Mouse (Mus musculus) kidney, embryonic 16.5 days (tissue): ENCODE measurements around the gene App. TPM values are rescaled to one million over a fixed set of nuclear protein-coding genes. Genes with fewer than 3 reads are reported as not detected.

ENCODE experiments used
- ATAC-seq: fragments of 200-750 bp; cut with Nextera tagmentation; 2 replicates; pipeline ENCODE4 v1.8.0; 2017; ENCODE audit warnings: moderate TSS enrichment; ENCODE audit not compliant: low FRiP score, low TSS enrichment
- H3K27ac ChIP-seq: fragments of 300-500 bp; sonication (generic); 2 replicates; pipeline ENCODE4 v1.5.1; 2014; ENCODE audit warnings: low read length
- H3K27me3 ChIP-seq: fragments of 300-500 bp; sonication (generic); 2 replicates; pipeline ENCODE4 v1.6.1; 2014; ENCODE audit warnings: low read length, control low read depth, mixed read lengths; ENCODE audit not compliant: insufficient read depth
- H3K36me3 ChIP-seq: fragments of 300-500 bp; sonication (generic); 2 replicates; pipeline ENCODE4 v1.6.1; 2014; ENCODE audit warnings: low read length, control low read depth, mixed read lengths; ENCODE audit not compliant: insufficient read depth
- H3K4me1 ChIP-seq: fragments of 300-500 bp; sonication (generic); 2 replicates; pipeline ENCODE4 v1.6.1; 2014; ENCODE audit warnings: low read length, control low read depth, mixed read lengths; ENCODE audit not compliant: insufficient read depth
- H3K4me2 ChIP-seq: fragments of 300-500 bp; sonication (generic); replicated peaks from 2 replicates; pipeline ENCODE4 v1.6.1; 2014; ENCODE audit warnings: low read depth, low read length
- H3K4me3 ChIP-seq: fragments of 300-500 bp; sonication (generic); 2 replicates; pipeline ENCODE4 v1.5.1; 2014; ENCODE audit warnings: mild to moderate bottlenecking, low read length
- H3K9ac ChIP-seq: fragments of 300-500 bp; sonication (generic); replicated peaks from 2 replicates; pipeline ENCODE4 v1.6.1; 2014; ENCODE audit warnings: low read length
- H3K9me3 ChIP-seq: fragments of 300-500 bp; sonication (generic); 2 replicates; pipeline ENCODE4 v1.6.1; 2016; ENCODE audit warnings: low read length, control low read depth
- WGBS: fragments of 180-500 bp; shearing (Covaris S2); extraction: QIAGEN DNeasy Blood & Tissue Kit; methylation state at CpG from one replicate; pipeline ENCODE4 v1.1.7; 2014; 5-methylcytosine and 5-hydroxymethylcytosine counted together
- polyA plus RNA-seq: library from polyadenylated mRNA; unstranded; fragments of >200 nt; fragmentation: Nextera tagmentation; extraction: Ambion mirVana; gene quantifications from 2 replicates; pipeline ENCODE4 v1.2.1, GENCODE M21; 2015

Gene App
- polyA plus RNA-seq, 1 experiment from 2014 or later = 336 TPM

DNA sequence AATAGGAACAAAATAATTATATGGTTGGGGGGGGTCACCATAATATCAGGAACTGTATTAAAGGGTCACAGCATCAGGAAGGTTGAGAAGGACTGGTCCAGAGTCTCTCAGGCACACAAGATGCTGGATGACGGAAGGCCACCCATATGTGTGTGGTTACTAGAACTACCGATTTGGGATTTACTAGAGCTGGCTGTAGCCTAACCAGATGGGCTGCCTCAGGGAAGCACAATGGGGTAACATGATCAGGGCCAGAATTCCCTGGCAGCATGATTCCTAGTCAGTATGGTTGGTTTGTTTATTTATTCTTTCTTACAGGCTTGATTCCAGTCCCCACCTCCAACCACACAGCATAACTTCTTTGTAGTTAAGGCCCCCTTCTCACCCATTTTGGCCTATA, 162.9 kb downstream of the App start:
- WGBS = 65% methylated on average over 2 of the region's 2 CpGs
- Histone ChIP-seq H3K4me2 (no peak overlapping the region), H3K36me3 (peaks cover 45% of the 10 kb centered on the region), H3K9ac (no peak overlapping the region), H3K27me3 (no peaks in the 10 kb centered on the region), H3K27ac (no peak overlapping the region), H3K9me3 (no peaks in the 10 kb centered on the region), H3K4me3 (no peak overlapping the region), H3K4me1 (peaks cover 16% of the 10 kb centered on the region)
- ATAC-seq = no peak

DNA sequence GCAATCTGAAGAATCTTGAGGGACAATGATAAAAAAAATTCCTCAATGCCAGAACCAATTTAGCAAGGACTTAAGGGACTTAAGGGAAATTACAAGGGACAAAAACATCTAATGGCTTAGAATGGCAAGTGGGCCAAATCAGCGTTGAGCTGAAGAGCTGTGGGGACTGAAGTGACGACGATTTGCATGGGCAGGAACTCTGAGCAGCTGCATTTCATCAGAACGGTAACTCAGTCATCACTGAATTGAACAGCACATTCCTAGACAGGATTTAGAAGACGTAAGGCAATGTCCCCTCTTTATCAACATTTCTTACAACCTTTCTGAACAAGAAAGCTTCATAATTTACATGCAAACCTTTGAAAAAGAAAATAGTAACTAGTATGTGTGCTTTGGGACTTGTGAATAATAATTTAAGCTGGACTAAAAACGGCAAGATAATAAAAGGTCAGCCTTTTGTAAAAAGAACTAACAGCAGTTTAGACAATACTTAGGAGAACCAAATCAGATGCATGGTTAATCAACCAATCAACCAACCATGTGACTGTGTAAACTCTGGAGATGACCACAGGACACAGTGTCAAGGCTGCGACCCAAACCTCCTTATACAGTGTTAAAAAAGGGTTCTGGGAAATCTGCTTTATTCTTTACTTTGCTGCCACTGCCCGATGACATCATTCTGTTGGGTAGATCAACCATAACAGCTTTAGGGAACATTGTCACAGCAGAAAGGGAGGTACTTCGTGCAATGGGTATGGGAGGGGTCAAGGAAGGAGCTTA, 164.5 kb downstream of the App start:
- Histone ChIP-seq H3K27me3 (no peaks in the 10 kb centered on the region), H3K27ac (peak overlapping the region; percentile 65), H3K4me1 (peaks cover 16% of the 10 kb centered on the region), H3K4me2 (no peak overlapping the region), H3K4me3 (no peak overlapping the region), H3K9ac (no peak overlapping the region), H3K36me3 (peaks cover 39% of the 10 kb centered on the region), H3K9me3 (no peaks in the 10 kb centered on the region)
- ATAC-seq = peak; percentile 86
- WGBS = 30% methylated on average over 9 of the region's 9 CpGs

- Histone ChIP-seq H3K9me3 (no peaks in the 10 kb centered on the region), H3K4me2 (no peak overlapping the region), H3K9ac (no peak overlapping the region), H3K27me3 (no peaks in the 10 kb centered on the region), H3K4me1 (no peaks in the 10 kb centered on the region), H3K27ac (no peak overlapping the region), H3K36me3 (peaks cover 32% of the 10 kb centered on the region), H3K4me3 (no peak overlapping the region)
- 95% methylated on average over 5 of the region's 5 CpGs for WGBS
- no peak for ATAC-seq
Measured at GRCm38 (mm10) chr16:85001939-85002556, 171.5 kb downstream of the App start.

DNA sequence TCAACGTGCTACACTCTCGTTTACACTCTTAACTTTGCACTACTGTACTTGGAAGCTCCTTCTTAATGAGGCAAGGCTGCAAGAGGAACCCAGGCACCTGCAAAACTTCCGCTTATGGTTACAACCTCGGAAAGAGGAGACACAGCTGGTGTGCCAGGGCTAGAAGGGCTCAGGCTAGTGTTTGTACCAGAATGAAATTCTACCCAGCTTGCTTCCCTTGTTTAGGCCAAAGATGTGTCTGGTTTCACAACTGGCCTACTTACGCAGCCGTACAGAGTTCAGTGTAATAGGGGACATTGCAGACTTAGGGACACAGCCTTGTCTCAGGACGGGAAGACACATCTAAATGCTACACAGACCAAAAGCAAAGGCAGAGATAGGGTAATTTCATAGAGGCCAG, 173.3 kb downstream of the App start:
- H3K4me3 ChIP-seq = no peak overlapping the region
- ATAC-seq = peak; percentile 78; the same call in 1 of the 2 replicates
- peak overlapping the region; percentile 72; the same call in 1 of the 2 replicates for H3K27ac ChIP-seq
- H3K9ac ChIP-seq = no peak overlapping the region
- H3K9me3 ChIP-seq = no peaks in the 10 kb centered on the region
- peaks cover 4% of the 10 kb centered on the region; the same call in 1 of the 2 replicates for H3K4me1 ChIP-seq
- WGBS = 49% methylated on average over 7 of the region's 7 CpGs
- no peaks in the 10 kb centered on the region for H3K27me3 ChIP-seq
- peaks cover 41% of the 10 kb centered on the region for H3K36me3 ChIP-seq
- no peak overlapping the region for H3K4me2 ChIP-seq

DNA sequence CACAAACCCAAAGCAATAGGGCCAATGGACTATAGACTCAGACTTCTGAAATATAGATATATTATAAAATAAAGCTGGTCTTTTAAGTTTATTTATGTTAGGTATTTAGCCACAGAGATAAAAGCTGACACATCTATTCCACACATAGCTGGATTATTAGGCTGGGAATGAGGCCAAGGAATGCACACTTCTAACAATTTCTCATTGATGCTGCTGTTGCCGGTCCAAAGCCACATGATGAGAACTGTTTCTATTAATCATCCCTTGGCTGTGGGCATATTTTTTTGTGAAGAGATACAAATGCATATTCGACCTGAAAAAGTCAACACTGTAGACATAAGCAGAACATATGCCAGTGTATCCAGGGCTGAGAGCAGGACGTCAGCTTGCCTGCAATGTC, 176.0 kb downstream of the App start:
- ATAC-seq = no peak
- Histone ChIP-seq H3K9ac (no peak overlapping the region), H3K4me2 (no peak overlapping the region), H3K27ac (no peak overlapping the region), H3K4me3 (no peak overlapping the region), H3K9me3 (no peaks in the 10 kb centered on the region), H3K27me3 (no peaks in the 10 kb centered on the region), H3K36me3 (peaks cover 42% of the 10 kb centered on the region), H3K4me1 (peaks cover 4% of the 10 kb centered on the region; the same call in 1 of the 2 replicates)
- 62% methylated on average over 3 of the region's 3 CpGs for WGBS

DNA sequence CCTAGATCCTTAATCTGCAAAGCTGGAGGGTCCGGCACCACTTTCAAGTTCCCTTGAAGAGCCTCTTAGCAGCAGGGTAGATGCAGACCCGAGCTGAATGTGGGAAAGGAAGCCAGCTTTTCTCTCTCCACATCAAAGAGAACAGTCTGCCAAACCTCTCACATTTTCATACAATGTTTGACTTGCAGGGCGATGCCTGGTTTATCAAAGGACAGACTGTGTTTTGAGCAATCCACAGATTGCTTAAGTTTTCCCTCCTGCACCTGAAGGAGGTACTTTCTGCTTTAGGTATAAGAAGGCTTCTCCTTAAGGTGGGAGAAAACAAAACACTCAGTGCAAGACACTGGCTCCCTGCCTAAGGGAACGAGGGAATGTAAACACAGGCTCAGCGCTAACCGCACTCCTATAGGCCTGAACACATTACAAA, 178.1 kb downstream of the App start:
- H3K4me1 ChIP-seq = peaks cover 4% of the 10 kb centered on the region; the same call in 1 of the 2 replicates
- no peaks in the 10 kb centered on the region for H3K27me3 ChIP-seq
- H3K9ac ChIP-seq = no peak overlapping the region
- H3K36me3 ChIP-seq = peaks cover 34% of the 10 kb centered on the region
- H3K4me3 ChIP-seq = no peak overlapping the region
- no peak for ATAC-seq
- no peak overlapping the region for H3K4me2 ChIP-seq
- H3K9me3 ChIP-seq = no peaks in the 10 kb centered on the region
- no peak overlapping the region for H3K27ac ChIP-seq
- WGBS = 57% methylated on average over 6 of the region's 6 CpGs

GRCm38 (mm10) chr16:84992888-84993287, 180.7 kb downstream of the App start:
- Histone ChIP-seq H3K27ac (no peak overlapping the region), H3K36me3 (peaks cover 39% of the 10 kb centered on the region), H3K4me3 (no peak overlapping the region), H3K27me3 (no peaks in the 10 kb centered on the region), H3K4me2 (no peak overlapping the region), H3K4me1 (peaks cover 12% of the 10 kb centered on the region; the same call in 1 of the 2 replicates), H3K9me3 (no peaks in the 10 kb centered on the region), H3K9ac (no peak overlapping the region)
- no peak for ATAC-seq
- 83% methylated on average over 7 of the region's 7 CpGs for WGBS

GRCm38 (mm10) chr16:84991011-84991410, 182.6 kb downstream of the App start:
- Histone ChIP-seq H3K4me2 (no peak overlapping the region), H3K4me1 (peaks cover 16% of the 10 kb centered on the region; the same call in 1 of the 2 replicates), H3K36me3 (peaks cover 41% of the 10 kb centered on the region), H3K9me3 (no peaks in the 10 kb centered on the region), H3K27me3 (no peaks in the 10 kb centered on the region), H3K4me3 (no peak overlapping the region), H3K27ac (no peak overlapping the region), H3K9ac (no peak overlapping the region)
- WGBS = 68% methylated on average over 4 of the region's 4 CpGs
- ATAC-seq = no peak

GRCm38 (mm10) chr16:84989938-84990337, 183.6 kb downstream of the App start:
- H3K4me1 ChIP-seq = peaks cover 13% of the 10 kb centered on the region; the same call in 1 of the 2 replicates
- no peaks in the 10 kb centered on the region for H3K27me3 ChIP-seq
- H3K27ac ChIP-seq = 0 out of 2 replicates have a peak overlapping the region, but pooled peaks have one; percentile 12
- H3K9ac ChIP-seq = no peak overlapping the region
- no peaks in the 10 kb centered on the region for H3K9me3 ChIP-seq
- H3K36me3 ChIP-seq = peaks cover 36% of the 10 kb centered on the region
- H3K4me2 ChIP-seq = no peak overlapping the region
- no peak for ATAC-seq
- no peak overlapping the region for H3K4me3 ChIP-seq
- WGBS = 68% methylated on average over 6 of the region's 6 CpGs

DNA sequence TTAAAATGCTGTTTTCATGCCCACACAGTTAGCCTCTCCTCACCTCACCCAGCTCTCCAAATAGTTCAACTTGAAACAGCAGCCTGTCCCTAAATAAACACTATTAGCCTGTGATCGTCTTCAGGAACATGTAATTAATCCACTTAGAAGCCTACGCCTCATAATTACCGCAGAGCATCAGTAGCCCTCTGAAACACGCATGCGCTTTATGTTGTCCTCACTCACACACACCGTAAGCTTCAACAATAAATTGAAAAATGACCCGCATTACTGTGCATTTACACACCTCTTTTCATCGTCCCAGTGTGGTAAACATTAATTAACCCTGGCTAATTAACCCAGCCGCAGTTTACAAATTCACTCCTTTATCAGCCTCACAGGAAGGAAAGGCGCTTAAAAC, 184.1 kb downstream of the App start:
- Histone ChIP-seq H3K9ac (no peak overlapping the region), H3K9me3 (no peaks in the 10 kb centered on the region), H3K27ac (no peak overlapping the region), H3K4me1 (peaks cover 13% of the 10 kb centered on the region; the same call in 1 of the 2 replicates), H3K4me3 (no peak overlapping the region), H3K4me2 (no peak overlapping the region), H3K27me3 (no peaks in the 10 kb centered on the region), H3K36me3 (peaks cover 35% of the 10 kb centered on the region)
- WGBS = 61% methylated on average over 10 of the region's 10 CpGs
- ATAC-seq = no peak
